Mouse (Mus musculus): ENCODE measurements around the gene 6330409D20Rik. TPM values are rescaled to one million over a fixed set of nuclear protein-coding genes. Genes with fewer than 3 reads are reported as not detected.

Gene 6330409D20Rik
- polyA plus RNA-seq, 1 experiment from 2014 or later: 3.2 TPM

- Histone ChIP-seq H3K27me3 (replicated peaks; ENCODE audit: control insufficient read depth, insufficient read depth, low read length) (no peaks in the 10 kb centered on the region), H3K4me2 (ENCODE audit: low read length) (no peak overlapping the region), H3K9me3 (replicated peaks; ENCODE audit: control insufficient read depth, low read length) (no peaks in the 10 kb centered on the region), H3K4me3 (ENCODE audit: low read depth, low read length) (no peak overlapping the region), H3K9ac (ENCODE audit: low read length) (no peak overlapping the region), H3K36me3 (ENCODE audit: control insufficient read depth, insufficient read depth, low read length) (peaks cover 33% of the 10 kb centered on the region), H3K27ac (ENCODE audit: low read depth, low read length) (no peak overlapping the region), H3K4me1 (ENCODE audit: control insufficient read depth, insufficient read depth, low read length) (0 out of 2 replicates have a peak, but pooled peaks cover 5% of the 10 kb centered on the region)
- no peak for ATAC-seq
- WGBS: 91% methylated on average over 14 of the region's 14 CpGs
- DNase-seq (ENCODE audit: low spot score): no peak
These were observed 20.5 kb upstream of the 6330409D20Rik start for GRCm38 (mm10) chr2:32761361-32761760.

GRCm38 (mm10) chr2:32759001-32759400 lies 18.2 kb upstream of the 6330409D20Rik start:
- Histone ChIP-seq H3K27me3 (replicated peaks; ENCODE audit: control insufficient read depth, insufficient read depth, low read length) (no peaks in the 10 kb centered on the region), H3K9ac (ENCODE audit: low read length) (peak overlapping the region; percentile 7; the same call in 1 of the 2 replicates), H3K9me3 (replicated peaks; ENCODE audit: control insufficient read depth, low read length) (no peaks in the 10 kb centered on the region), H3K36me3 (ENCODE audit: control insufficient read depth, insufficient read depth, low read length) (peaks cover 45% of the 10 kb centered on the region), H3K4me1 (ENCODE audit: control insufficient read depth, insufficient read depth, low read length) (0 out of 2 replicates have a peak, but pooled peaks cover 5% of the 10 kb centered on the region), H3K4me2 (ENCODE audit: low read length) (no peak overlapping the region), H3K27ac (ENCODE audit: low read depth, low read length) (0 out of 2 replicates have a peak overlapping the region, but pooled peaks have one; percentile 0), H3K4me3 (ENCODE audit: low read depth, low read length) (no peak overlapping the region)
- 83% methylated on average over 2 of the region's 2 CpGs for WGBS
- no peak for ATAC-seq
- no peak for DNase-seq (ENCODE audit: low spot score)

GRCm38 (mm10) chr2:32758503-32758902 lies 17.7 kb upstream of the 6330409D20Rik start:
- H3K9ac ChIP-seq (ENCODE audit: low read length): peak overlapping the region; percentile 7; the same call in 1 of the 2 replicates
- ATAC-seq (no peak), DNase-seq (ENCODE audit: low spot score) (no peak)
- no peak overlapping the region for H3K4me3 ChIP-seq (ENCODE audit: low read depth, low read length)
- H3K4me2 ChIP-seq (ENCODE audit: low read length): 0 out of 2 replicates have a peak overlapping the region, but pooled peaks have one; percentile 7
- 85% methylated on average over 8 of the region's 8 CpGs for WGBS
- H3K9me3 ChIP-seq (replicated peaks; ENCODE audit: control insufficient read depth, low read length): no peaks in the 10 kb centered on the region
- H3K27me3 ChIP-seq (replicated peaks; ENCODE audit: control insufficient read depth, insufficient read depth, low read length): no peaks in the 10 kb centered on the region
- 0 out of 2 replicates have a peak, but pooled peaks cover 5% of the 10 kb centered on the region for H3K4me1 ChIP-seq (ENCODE audit: control insufficient read depth, insufficient read depth, low read length)
- H3K36me3 ChIP-seq (ENCODE audit: control insufficient read depth, insufficient read depth, low read length): peaks cover 48% of the 10 kb centered on the region
- H3K27ac ChIP-seq (ENCODE audit: low read depth, low read length): 0 out of 2 replicates have a peak overlapping the region, but pooled peaks have one; percentile 0

- no peaks in the 10 kb centered on the region for H3K9me3 ChIP-seq (replicated peaks; ENCODE audit: control insufficient read depth, low read length)
- H3K4me1 ChIP-seq (ENCODE audit: control insufficient read depth, insufficient read depth, low read length): 0 out of 2 replicates have a peak, but pooled peaks cover 5% of the 10 kb centered on the region
- H3K27ac ChIP-seq (ENCODE audit: low read depth, low read length): peak within 1 kb of the TSS; percentile 89
- ATAC-seq (peak; percentile 96), DNase-seq (ENCODE audit: low spot score) (peak; percentile 99)
- H3K4me2 ChIP-seq (ENCODE audit: low read length): peak within 1 kb of the TSS; percentile 56
- under 1% methylated on average over 60 of the region's 66 CpGs for WGBS
- H3K36me3 ChIP-seq (ENCODE audit: control insufficient read depth, insufficient read depth, low read length): peaks cover 50% of the 10 kb centered on the region
- no peaks in the 10 kb centered on the region for H3K27me3 ChIP-seq (replicated peaks; ENCODE audit: control insufficient read depth, insufficient read depth, low read length)
- H3K4me3 ChIP-seq (ENCODE audit: low read depth, low read length): peak within 1 kb of the TSS; percentile 76
- H3K9ac ChIP-seq (ENCODE audit: low read length): peak within 1 kb of the TSS; percentile 90
These were observed 16.4 kb upstream of the 6330409D20Rik start, which contains the start of gene Tor2a for GRCm38 (mm10) chr2:32757056-32757845. Gene Tor2a, plus strand, starts transcription at chr2:32757234.

- no peaks in the 10 kb centered on the region for H3K9me3 ChIP-seq (replicated peaks; ENCODE audit: control insufficient read depth, low read length)
- H3K4me1 ChIP-seq (ENCODE audit: control insufficient read depth, insufficient read depth, low read length): 0 out of 2 replicates have a peak, but pooled peaks cover 9% of the 10 kb centered on the region
- no peaks in the 10 kb centered on the region for H3K27me3 ChIP-seq (replicated peaks; ENCODE audit: control insufficient read depth, insufficient read depth, low read length)
- H3K27ac ChIP-seq (ENCODE audit: low read depth, low read length): no peak overlapping the region
- ATAC-seq: peak; percentile 51
- peaks cover 48% of the 10 kb centered on the region for H3K36me3 ChIP-seq (ENCODE audit: control insufficient read depth, insufficient read depth, low read length)
- DNase-seq (ENCODE audit: low spot score): no peak
- H3K4me2 ChIP-seq (ENCODE audit: low read length): 0 out of 2 replicates have a peak overlapping the region, but pooled peaks have one; percentile 4
- H3K9ac ChIP-seq (ENCODE audit: low read length): no peak overlapping the region
- WGBS: 28% methylated on average over 6 of the region's 6 CpGs
- H3K4me3 ChIP-seq (ENCODE audit: low read depth, low read length): no peak overlapping the region
These were observed 15.8 kb upstream of the 6330409D20Rik start for GRCm38 (mm10) chr2:32756674-32757055.

- Histone ChIP-seq H3K4me3 (ENCODE audit: low read depth, low read length) (no peak overlapping the region), H3K4me2 (ENCODE audit: low read length) (no peak overlapping the region), H3K9ac (ENCODE audit: low read length) (no peak overlapping the region), H3K4me1 (ENCODE audit: control insufficient read depth, insufficient read depth, low read length) (0 out of 2 replicates have a peak, but pooled peaks cover 12% of the 10 kb centered on the region), H3K36me3 (ENCODE audit: control insufficient read depth, insufficient read depth, low read length) (peaks cover 59% of the 10 kb centered on the region), H3K9me3 (replicated peaks; ENCODE audit: control insufficient read depth, low read length) (no peaks in the 10 kb centered on the region), H3K27ac (ENCODE audit: low read depth, low read length) (no peak overlapping the region), H3K27me3 (replicated peaks; ENCODE audit: control insufficient read depth, insufficient read depth, low read length) (no peaks in the 10 kb centered on the region)
- WGBS: 65% methylated on average over 10 of the region's 10 CpGs
- DNase-seq (ENCODE audit: low spot score) (no peak), ATAC-seq (no peak)
These were observed 11.4 kb upstream of the 6330409D20Rik start for GRCm38 (mm10) chr2:32752181-32752580.

- Histone ChIP-seq H3K4me2 (ENCODE audit: low read length) (peak overlapping the region; percentile 48), H3K4me3 (ENCODE audit: low read depth, low read length) (peak overlapping the region; percentile 16), H3K27me3 (replicated peaks; ENCODE audit: control insufficient read depth, insufficient read depth, low read length) (no peaks in the 10 kb centered on the region), H3K9me3 (replicated peaks; ENCODE audit: control insufficient read depth, low read length) (no peaks in the 10 kb centered on the region), H3K9ac (ENCODE audit: low read length) (peak overlapping the region; percentile 46), H3K4me1 (ENCODE audit: control insufficient read depth, insufficient read depth, low read length) (0 out of 2 replicates have a peak, but pooled peaks cover 12% of the 10 kb centered on the region), H3K36me3 (ENCODE audit: control insufficient read depth, insufficient read depth, low read length) (peaks cover 64% of the 10 kb centered on the region), H3K27ac (ENCODE audit: low read depth, low read length) (no peak overlapping the region)
- ATAC-seq (no peak), DNase-seq (ENCODE audit: low spot score) (no peak)
- WGBS: 18% methylated on average over 8 of the region's 10 CpGs
These were observed 10.8 kb upstream of the 6330409D20Rik start for GRCm38 (mm10) chr2:32751665-32752033.

GRCm38 (mm10) chr2:32750887-32751664 lies 10.3 kb upstream of the 6330409D20Rik start:
- Histone ChIP-seq H3K4me3 (ENCODE audit: low read depth, low read length) (peak overlapping the region; percentile 16), H3K9me3 (replicated peaks; ENCODE audit: control insufficient read depth, low read length) (no peaks in the 10 kb centered on the region), H3K27me3 (replicated peaks; ENCODE audit: control insufficient read depth, insufficient read depth, low read length) (no peaks in the 10 kb centered on the region), H3K27ac (ENCODE audit: low read depth, low read length) (no peak overlapping the region; the same call in 1 of the 2 replicates), H3K36me3 (ENCODE audit: control insufficient read depth, insufficient read depth, low read length) (peaks cover 68% of the 10 kb centered on the region), H3K4me2 (ENCODE audit: low read length) (peak overlapping the region; percentile 48), H3K4me1 (ENCODE audit: control insufficient read depth, insufficient read depth, low read length) (0 out of 2 replicates have a peak, but pooled peaks cover 12% of the 10 kb centered on the region), H3K9ac (ENCODE audit: low read length) (peak overlapping the region; percentile 46)
- ATAC-seq (peak; percentile 81), DNase-seq (ENCODE audit: low spot score) (peak; percentile 65)
- 2% methylated on average over 31 of the region's 31 CpGs for WGBS

Data from forebrain, embryonic 14.5 days (tissue).